Mouse (Mus musculus) embryonic facial prominence, embryonic 12.5 days (tissue): ENCODE data around the gene Olfr697. TPM values are rescaled to one million over a fixed set of nuclear protein-coding genes. Genes with fewer than 3 reads are reported as not detected.

ENCODE experiments used
- ATAC-seq: fragments of 200-750 bp; cut with Nextera tagmentation; 2 replicates; pipeline ENCODE4 v1.8.0; 2017; ENCODE audit not compliant: insufficient number of reproducible peaks, insufficient read depth, low FRiP score, low TSS enrichment
- H3K27ac ChIP-seq: fragments of 300-500 bp; sonication (generic); 2 replicates; pipeline ENCODE4 v1.5.1; 2016; ENCODE audit warnings: mild to moderate bottlenecking
- H3K27me3 ChIP-seq: fragments of 300-500 bp; sonication (generic); 2 replicates; pipeline ENCODE4 v1.6.1; 2016; ENCODE audit warnings: mild to moderate bottlenecking, moderate library complexity
- H3K36me3 ChIP-seq: fragments of 300-500 bp; sonication (generic); 2 replicates; pipeline ENCODE4 v1.6.1; 2016; ENCODE audit warnings: mild to moderate bottlenecking
- H3K4me1 ChIP-seq: fragments of 300-500 bp; sonication (generic); 2 replicates; pipeline ENCODE4 v1.6.1; 2016
- H3K4me2 ChIP-seq: fragments of 300-500 bp; sonication (generic); replicated peaks from 2 replicates; pipeline ENCODE4 v1.6.1; 2016; ENCODE audit warnings: mild to moderate bottlenecking, moderate library complexity
- H3K4me3 ChIP-seq: fragments of 300-500 bp; sonication (generic); 2 replicates; pipeline ENCODE4 v1.5.1; 2016; ENCODE audit warnings: mild to moderate bottlenecking
- H3K9ac ChIP-seq: fragments of 300-500 bp; sonication (generic); 2 replicates; pipeline ENCODE4 v1.6.1; 2016; ENCODE audit warnings: mild to moderate bottlenecking, moderate library complexity
- H3K9me3 ChIP-seq: fragments of 300-500 bp; sonication (generic); 2 replicates; pipeline ENCODE4 v1.6.1; 2016; ENCODE audit warnings: mild to moderate bottlenecking, moderate library complexity
- WGBS: fragments of 180-500 bp; shearing (Covaris S2); methylation state at CpG from one replicate; pipeline ENCODE4 v1.1.7; 2016; 5-methylcytosine and 5-hydroxymethylcytosine counted together
- polyA plus RNA-seq: library from polyadenylated mRNA; unstranded; fragments of >200 nt; fragmentation: Nextera tagmentation; extraction: Ambion mirVana; gene quantifications from 2 replicates; pipeline ENCODE4 v1.2.1, GENCODE M21; 2016

Olfr697 gene
- polyA plus RNA-seq, 1 experiment from 2014 or later = not detected

- H3K9me3 ChIP-seq = no peaks in the 10 kb centered on the region
- no peaks in the 10 kb centered on the region for H3K36me3 ChIP-seq
- H3K4me3 ChIP-seq = no peak overlapping the region
- H3K27ac ChIP-seq = no peak overlapping the region
- no peaks in the 10 kb centered on the region for H3K27me3 ChIP-seq
- ATAC-seq = no peak
- no peaks in the 10 kb centered on the region for H3K4me1 ChIP-seq
- 86% methylated on average over 3 of the region's 3 CpGs for WGBS
- H3K4me2 ChIP-seq = no peak overlapping the region
- no peak overlapping the region for H3K9ac ChIP-seq
These were observed 49.3 kb downstream of the Olfr697 start for GRCm38 (mm10) chr7:106692976-106693375.

GRCm38 (mm10) chr7:106691714-106692113 lies 50.5 kb downstream of the Olfr697 start, which contains the start of gene Olfr694:
Olfr694 (minus strand) TSS chr7:106691814.
- no peak within 1 kb of the TSS for H3K4me3 ChIP-seq
- no peaks in the 10 kb centered on the region for H3K9me3 ChIP-seq
- no peak within 1 kb of the TSS for H3K4me2 ChIP-seq
- H3K27me3 ChIP-seq = no peaks in the 10 kb centered on the region
- H3K36me3 ChIP-seq = no peaks in the 10 kb centered on the region
- H3K27ac ChIP-seq = no peak within 1 kb of the TSS
- H3K9ac ChIP-seq = no peak within 1 kb of the TSS
- 95% methylated on average over 1 of the region's 1 CpGs for WGBS
- H3K4me1 ChIP-seq = no peaks in the 10 kb centered on the region
- no peak for ATAC-seq

Other genes starting within 250 kb of the Olfr697 start
- gene Olfr693, start 61.9 kb downstream of the Olfr697 start, polyA plus RNA-seq = not detected in 2 replicates
- not detected in 2 replicates for gene Olfr694, start 50.6 kb downstream of the Olfr697 start, polyA plus RNA-seq
- not detected in 2 replicates for gene Olfr695, start 26.0 kb downstream of the Olfr697 start, polyA plus RNA-seq
- not detected in 2 replicates for gene Olfr698, start 13.0 kb upstream of the Olfr697 start, polyA plus RNA-seq
- gene Olfr699, start 50.8 kb upstream of the Olfr697 start, polyA plus RNA-seq = not detected in 2 replicates
- gene Olfr700, start 66.4 kb upstream of the Olfr697 start, polyA plus RNA-seq = not detected in 2 replicates
- gene Olfr701, start 71.7 kb upstream of the Olfr697 start, polyA plus RNA-seq = not detected in 2 replicates
- not detected in 2 replicates for gene Olfr702, start 91.5 kb upstream of the Olfr697 start, polyA plus RNA-seq
- gene Olfr703, start 100.9 kb upstream of the Olfr697 start, polyA plus RNA-seq = not detected in 2 replicates
- gene Olfr704, start 120.7 kb upstream of the Olfr697 start, polyA plus RNA-seq = not detected in 2 replicates
- gene Olfr705, start 134.4 kb upstream of the Olfr697 start, polyA plus RNA-seq = not detected in 2 replicates
- not detected in 2 replicates for gene Olfr706, start 145.7 kb upstream of the Olfr697 start, polyA plus RNA-seq
- gene Olfr707, start 158.8 kb upstream of the Olfr697 start, polyA plus RNA-seq = not detected in 2 replicates
- not detected in 2 replicates for gene Olfr1532-ps1, start 165.6 kb upstream of the Olfr697 start, polyA plus RNA-seq
- gene Olfr709-ps1, start 189.8 kb upstream of the Olfr697 start, polyA plus RNA-seq = not detected in 2 replicates
- gene Olfr710, start 205.9 kb upstream of the Olfr697 start, polyA plus RNA-seq = not detected in 2 replicates
- gene Olfr6, start 221.5 kb upstream of the Olfr697 start, polyA plus RNA-seq = not detected in 2 replicates
- not detected in 2 replicates for gene Olfr711, start 233.0 kb upstream of the Olfr697 start, polyA plus RNA-seq